Mouse (Mus musculus): ENCODE results near the gene Pomgnt1.

The Pomgnt1 gene

DNA sequence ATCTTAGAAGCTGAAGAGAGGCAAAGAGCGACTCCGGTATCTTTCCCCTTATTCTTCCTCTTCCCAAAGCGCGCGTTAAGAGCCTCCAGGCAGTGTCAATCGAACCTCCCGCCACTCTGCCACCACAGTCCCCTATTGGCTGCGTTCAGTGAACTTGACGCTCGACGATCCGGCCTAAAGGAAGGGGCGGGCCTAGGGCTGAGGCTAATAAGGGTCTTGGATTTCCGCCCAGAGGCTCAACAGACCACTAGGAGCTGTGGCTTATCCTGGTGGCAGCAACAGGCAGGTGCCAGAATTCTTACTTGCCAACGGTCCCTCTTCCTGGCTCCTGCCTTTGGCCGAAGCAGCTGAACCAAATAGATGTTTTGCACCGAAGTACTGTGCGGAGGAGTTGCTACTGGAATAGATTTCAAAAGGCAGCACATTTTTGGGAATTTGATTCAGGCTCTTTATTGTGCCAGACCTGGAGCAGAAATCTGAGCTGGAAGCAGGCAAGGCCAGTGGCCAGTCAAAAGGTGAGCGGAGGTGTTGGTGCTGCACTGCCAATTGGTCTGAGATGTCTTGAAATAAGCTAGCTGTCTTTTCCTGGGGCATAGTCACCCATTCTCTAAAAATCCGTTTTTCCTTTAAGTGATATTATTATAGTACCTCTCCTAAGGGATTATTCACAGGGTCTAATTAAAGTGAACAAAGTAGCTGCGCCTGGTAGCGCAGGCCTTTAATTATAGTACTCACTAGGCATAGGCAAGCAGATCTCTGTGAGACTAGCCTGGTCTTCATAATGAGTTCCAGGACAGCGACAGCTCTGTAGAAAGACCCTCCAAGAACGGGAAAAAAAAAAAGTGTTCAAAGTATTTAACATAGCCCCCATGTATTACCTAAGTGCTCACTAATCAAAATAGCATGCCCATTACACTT is at the start of gene Pomgnt1, which contains the start of gene Rad54l:
Gene Pomgnt1 (plus strand): TSS at position 239 of the 918 bp plus-strand sequence.
Gene Rad54l (minus strand): TSS at position 89 of the 918 bp plus-strand sequence.
- peak; percentile 66 for DNase-seq (ENCODE audit: low spot score)

DNA sequence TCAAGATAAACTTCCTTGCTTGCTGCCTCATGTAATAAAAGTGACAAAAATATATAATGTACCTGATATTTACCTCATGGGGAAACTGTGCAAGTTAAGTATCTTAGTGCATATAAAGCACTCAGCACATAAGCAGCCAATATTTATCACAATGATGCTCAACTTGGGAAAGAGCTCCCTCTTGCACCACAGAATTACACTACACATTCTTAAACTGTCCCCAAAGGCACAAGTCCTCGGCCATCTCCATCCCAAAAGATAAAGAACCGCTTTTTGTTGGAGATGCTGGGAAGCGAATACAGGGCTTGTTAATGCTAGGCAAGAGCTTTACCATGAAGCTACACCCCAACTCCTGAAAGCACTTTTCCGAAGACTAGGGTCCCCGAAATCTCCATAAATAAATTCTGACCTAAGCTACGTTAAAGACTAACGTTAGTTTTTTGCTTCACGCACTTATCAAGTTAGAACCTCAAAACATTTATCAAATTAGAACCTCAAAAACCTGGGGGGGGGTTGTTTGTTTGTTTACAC is 49.4 kb upstream of the Pomgnt1 start:
- DNase-seq (ENCODE audit: low spot score), result no peak

DNA sequence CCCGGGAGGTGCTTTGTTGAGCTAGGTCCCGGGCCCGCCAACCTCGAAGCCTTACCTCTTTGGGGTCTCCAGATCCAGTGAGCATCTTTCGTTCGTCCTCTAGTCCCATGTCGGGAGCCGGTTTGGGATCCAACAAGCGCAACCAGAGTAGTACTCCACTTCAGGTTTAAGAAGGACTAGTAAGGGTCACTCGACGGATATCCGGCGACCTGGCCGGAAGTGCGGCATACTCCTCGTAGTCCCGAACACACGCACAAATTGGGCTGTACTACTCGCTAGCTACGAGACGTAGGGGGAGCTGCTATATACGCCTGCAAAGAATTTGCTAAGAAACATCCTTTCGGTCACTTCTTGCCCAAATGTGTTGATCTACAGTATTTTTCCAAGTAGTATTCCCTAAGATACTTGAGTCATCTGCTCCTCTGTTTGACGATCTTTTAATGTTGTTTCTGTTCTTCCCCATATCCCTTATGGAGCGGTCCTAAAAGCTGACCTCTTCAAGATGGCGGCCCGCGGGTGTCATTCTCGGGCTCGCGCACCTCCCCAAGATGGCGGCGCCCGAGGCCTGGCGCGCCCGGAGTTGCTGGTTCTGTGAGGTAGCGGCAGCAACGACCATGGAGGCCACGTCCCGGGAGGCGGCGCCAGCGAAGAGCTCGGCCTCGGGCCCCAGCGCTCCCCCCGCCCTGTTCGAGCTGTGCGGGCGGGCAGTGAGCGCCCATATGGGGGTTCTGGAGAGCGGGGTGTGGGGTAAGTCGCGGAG is 48.6 kb upstream of the Pomgnt1 start, which contains the start of the genes Uqcrh and Lrrc41:
Gene Uqcrh (minus strand): TSS at position 211 of the 760 bp plus-strand sequence.
Gene Lrrc41 (plus strand): TSS at position 409 of the 760 bp plus-strand sequence.
- peak; percentile 94 for DNase-seq (ENCODE audit: low spot score)

DNA sequence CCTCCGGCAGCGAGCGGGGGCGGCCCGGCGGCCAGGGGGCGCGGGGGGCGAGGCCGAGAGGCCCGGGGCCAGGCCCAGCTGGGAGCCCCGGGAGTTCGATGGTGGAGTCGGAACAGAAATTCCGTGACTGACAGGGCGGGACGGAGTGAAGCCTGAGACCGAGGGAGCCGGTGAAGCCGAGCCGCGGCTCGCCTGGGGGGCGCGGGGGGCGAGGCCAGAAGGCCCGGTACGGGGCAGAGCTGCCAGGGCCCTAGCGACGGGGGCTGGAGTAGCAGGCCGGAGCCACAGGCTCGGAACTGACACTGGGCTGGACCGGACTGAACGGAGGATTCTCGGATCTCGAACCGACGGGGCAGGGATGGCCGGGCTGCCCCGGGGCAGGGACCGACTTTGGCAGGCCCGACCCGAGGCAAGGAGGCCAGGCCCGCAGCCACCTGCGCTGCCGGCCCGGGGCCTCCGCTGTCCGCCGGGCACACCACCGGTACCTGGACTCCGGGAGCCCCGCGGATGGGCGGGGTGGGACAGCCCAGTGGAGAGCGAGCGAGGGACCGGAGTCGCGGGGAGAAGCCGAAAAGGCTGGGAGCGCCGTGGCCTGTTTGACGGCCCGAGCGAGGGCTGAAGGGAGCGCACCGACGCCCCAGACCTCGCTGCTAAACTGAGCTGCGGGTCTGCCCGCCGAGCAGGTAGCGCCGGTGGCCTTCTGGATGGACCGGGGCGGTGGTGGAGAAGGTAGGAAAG is 47.8 kb upstream of the Pomgnt1 start:
- peak; percentile 56 for DNase-seq (ENCODE audit: low spot score)

DNA sequence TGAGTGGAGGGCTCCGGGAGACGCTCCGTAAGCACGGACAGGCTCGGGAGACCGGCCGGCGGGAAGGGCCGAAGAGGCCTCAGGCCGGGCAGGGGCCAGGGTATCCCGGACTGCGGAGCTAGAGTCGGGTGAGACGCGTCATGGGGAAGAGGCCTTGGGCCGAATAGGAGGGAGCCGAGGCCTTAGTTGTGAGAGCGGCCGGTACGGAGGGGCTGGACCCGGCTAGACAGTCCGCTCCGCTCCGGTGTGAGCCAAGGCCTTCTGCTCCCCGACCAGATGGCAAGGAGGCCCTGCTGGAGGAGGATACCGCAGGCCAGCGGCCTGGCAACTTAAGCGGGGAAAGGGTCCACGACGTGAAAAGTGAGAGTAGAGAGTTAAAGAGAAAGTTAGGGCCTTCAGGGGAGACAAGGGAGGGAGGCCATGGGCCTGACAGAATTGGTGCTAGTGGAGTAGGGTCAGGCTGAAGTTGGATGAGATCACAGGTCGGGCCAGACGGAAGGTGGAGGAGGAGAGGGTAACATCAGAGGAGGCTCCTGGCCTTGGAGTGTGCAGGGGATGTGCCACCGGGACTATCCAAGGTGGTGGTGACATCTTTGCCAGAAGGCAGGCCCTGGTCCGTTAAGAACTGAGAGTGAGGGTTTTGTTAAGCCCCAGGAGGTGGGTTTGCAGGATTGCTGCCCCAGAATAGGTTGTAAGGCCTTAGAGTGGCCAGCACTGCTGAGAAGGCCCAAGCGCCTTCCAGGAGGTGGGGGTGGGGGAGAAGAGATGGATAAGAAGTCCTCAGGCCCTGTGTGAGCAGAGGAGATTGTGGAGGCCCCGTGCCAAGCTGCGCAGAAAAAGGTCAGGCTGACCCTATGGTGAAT is 47.0 kb upstream of the Pomgnt1 start:
- peak; percentile 33 for DNase-seq (ENCODE audit: low spot score)

DNA sequence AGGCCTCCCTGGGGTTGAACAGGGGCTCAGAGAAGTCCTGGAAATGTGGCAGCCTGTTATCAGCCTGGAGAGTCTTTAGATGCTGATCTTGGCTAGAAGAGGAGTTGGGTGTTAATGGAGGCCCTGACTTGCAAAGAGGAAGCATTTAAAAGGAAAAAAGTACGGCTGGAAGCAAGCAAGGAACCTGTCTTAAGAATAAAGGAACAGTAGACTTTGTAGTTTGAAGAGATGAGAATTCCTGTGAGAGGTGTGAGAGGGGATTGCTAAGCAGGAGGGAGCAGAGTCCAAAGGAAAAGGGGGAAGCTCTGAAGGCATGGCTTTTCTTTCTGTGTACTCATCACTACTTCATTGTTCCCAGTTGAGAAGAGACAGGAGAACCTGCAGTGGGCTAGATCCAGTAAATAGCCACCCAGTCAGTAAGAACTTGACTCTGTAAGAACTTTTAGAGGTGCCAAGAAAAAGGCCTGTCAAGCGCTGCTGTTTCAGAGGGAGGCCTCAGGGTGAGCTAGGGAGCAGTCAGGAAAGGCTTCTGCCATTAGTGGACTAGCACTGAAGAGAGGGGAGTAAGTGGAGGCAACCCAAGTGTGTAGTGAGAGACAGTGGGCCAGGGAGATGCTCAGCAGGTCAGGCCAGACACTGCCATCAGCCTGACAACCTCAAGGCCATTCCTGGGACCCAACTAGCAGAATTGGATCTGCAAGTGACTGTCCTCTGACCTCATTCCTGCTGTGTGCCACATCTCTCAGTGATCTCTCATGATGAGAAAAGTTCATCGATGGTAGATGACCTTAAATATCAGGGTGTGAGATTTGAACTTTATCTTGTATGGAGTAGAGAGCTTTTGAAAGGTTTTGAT is 46.2 kb upstream of the Pomgnt1 start:
- no peak for DNase-seq (ENCODE audit: low spot score)

DNA sequence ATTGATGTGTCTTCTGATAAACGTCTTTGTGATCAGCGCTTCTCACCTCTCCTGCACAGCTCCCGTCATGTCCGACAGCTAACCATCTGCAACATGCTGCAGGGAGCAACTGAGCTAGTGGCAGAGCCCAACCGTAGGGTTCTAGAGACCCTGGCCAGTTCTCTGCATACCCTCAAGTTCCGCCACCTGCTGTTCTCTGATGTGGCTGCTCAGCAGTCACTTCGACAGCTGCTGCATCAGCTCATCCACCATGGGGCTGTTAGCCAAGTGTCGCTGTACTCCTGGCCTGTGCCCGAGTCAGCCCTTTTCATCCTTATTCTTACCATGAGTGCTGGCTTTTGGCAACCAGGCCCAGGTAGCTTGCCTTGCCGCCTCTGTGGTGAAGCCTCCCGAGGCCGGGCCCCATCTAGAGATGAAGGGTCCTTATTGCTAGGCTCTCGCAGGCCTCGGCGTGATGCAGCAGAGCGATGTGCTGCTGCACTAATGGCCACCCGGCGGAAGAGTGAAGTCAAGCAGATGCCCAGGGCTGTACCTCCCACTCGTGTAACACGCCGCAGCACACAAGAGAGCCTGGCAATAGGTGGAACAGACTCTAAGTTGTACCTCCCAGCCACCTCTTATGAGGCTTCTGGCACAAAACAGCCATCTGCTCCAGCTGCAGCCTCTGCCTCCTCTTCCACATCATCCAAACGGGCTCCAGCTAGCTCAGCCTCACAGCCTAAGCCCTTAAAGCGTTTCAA is 35.0 kb upstream of the Pomgnt1 start:
- DNase-seq (ENCODE audit: low spot score), result no peak

DNA sequence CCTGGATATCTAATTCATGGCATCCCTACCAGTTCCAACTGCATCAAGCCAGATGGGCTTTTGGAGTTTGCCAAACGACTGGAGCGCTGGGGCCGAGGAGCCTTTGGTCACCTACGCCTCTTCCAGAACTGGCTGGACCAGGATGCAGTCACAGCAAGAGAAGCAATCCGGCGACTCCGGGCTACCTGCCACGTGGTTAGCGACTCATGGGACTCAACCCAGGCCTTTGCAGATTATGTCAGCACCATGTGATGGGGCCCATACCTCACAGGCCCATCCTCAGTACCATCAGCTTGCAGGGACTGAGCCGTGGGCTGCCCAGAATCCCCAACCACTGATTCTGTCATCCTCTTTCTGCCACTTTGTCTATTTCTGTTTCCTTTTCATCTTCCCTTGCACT is 27.3 kb upstream of the Pomgnt1 start:
- no peak for DNase-seq (ENCODE audit: low spot score)

DNA sequence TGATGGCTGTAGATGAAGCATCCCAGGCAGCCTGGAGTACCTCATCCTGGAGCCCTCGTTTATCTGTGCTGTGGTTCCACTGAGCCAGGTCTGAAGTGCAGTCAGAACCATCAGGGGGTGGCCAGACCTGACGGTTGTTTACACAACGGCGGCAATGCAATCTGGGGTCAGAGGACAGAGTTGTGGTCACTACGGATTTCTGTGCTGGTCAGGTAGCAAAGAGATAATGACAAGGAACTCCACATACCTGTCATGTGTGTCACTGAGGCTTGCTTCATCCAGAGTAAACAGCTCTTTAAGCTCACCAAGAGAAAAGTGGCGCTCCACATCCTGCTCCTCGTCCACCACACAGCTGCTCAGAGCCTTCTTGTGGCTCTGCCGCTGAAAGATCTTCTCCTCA is 26.4 kb upstream of the Pomgnt1 start:
- DNase-seq (ENCODE audit: low spot score), result no peak

DNA sequence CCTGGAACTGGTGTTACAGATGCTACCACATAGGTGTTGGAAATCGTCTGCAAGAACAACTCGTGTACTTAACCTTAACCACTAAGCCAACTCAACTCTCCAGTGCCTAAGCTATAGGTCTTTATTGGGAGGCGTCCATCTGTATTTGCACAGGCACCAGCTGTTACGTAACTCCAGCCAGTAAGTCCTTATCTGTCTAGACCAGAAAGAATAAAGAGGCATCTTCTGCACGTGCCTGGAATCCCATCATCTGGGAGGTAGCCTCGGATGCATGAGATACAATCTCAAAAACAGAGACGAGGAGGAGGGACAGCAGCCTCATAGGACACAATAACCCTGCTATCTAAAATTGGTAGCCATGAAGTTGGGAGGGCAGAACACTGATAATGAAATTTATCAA is 22.7 kb upstream of the Pomgnt1 start:
- no peak for DNase-seq (ENCODE audit: low spot score)

DNA sequence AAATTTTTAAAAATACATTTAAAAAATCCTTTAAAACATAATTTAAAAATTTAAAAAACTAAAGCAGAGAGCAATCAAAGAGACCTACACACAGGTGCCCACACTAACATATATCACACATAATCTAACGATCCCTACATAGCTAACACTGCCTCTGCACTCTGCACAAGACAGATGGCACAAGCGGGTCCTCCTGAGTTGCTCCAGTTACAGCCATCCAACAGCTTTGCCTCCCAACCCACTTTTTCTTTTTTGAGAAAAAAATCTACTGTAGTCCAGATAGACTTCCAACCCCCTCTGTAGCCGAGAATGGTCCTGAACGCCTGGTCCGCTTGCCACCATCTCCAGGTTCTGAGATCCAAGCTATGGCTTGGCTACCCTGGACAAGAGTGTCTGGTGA is 18.4 kb upstream of the Pomgnt1 start:
- DNase-seq (ENCODE audit: low spot score), result no peak

DNA sequence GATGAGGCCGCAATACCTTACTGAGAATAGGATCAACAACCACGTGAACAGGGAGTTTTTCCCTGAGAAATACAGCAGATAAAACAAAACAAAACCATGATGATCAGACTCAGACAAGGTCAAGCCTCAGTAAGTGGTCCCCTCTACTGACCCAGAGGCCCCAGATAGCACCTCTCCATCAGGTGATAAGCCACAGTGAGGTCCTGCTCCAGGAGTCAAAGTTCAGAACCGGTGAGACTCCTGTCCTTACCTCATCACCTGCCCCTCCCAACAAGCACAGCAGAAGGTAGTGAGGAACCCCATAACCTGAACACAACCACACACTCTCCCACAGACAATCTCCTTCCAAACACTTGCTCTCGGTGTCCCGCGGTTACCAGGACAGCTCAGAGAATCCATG is 12.9 kb upstream of the Pomgnt1 start:
- no peak for DNase-seq (ENCODE audit: low spot score)

DNA sequence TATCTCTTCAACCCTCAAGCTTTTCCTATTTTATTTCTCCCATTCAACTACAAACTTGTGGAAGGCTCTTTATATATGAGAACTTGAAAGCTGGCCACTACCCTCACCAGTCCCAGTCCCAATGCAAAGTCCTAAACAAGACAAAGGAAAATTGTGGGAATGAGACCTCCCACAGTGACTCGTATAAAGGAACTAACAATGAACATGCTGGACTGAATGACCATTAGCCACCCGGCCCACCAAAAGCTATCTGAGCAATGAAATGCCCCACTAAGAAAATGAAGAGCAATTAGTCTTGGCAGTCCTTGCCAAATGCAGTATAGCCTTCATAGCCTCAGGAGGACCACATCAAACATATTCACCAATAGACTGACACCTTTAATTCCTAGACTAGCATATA is 12.2 kb upstream of the Pomgnt1 start:
- DNase-seq (ENCODE audit: low spot score), result no peak

DNA sequence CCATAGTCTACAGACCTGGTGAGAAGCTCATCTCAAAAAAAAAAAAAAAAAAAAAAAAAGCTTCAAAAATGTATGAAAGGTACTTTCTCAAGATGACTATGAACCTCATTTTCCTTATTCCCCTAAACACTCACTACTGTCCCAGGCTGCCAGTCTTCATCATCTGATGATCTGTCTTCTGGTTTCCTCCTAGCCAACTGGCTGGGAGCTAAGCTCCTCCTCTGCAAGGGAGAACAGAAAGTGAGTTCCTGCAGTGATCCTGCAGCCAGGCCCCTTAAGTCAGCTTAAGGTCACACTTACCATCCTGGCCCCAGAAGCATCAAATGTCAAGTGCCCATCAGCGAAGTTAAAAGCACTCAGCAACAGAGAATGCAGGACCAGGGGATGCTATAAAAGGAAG is 878 bp upstream of the Pomgnt1 start:
- DNase-seq (ENCODE audit: low spot score), result no peak

DNA sequence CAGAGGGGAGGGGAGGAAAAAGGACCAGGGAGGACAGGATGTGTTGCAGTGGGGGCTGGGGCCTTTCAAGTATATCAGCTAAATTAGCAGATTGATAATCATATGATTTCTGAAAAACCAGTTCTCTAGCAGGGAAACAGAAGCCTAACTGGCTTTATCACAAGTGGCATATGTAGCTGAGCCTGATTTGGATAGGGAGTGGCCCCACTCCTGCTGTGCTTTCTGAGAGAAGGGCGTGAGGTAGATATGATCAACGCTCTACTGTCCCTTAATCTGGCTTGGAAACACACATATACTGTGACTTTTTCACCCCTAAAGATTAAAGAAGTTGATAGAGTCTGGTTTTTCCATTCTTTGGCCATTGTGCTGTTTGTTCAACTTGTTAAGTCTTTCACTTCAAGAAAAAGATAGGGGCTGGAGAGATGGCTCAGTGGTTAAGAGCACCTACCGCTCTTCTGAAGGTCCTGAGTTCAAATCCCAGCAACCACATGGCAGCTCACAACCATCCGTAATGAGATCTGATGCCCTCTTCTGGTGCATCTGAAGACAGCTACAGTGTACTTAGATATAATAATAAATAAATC is 2.3 kb downstream of the Pomgnt1 start:
- DNase-seq (ENCODE audit: low spot score), result no peak

DNA sequence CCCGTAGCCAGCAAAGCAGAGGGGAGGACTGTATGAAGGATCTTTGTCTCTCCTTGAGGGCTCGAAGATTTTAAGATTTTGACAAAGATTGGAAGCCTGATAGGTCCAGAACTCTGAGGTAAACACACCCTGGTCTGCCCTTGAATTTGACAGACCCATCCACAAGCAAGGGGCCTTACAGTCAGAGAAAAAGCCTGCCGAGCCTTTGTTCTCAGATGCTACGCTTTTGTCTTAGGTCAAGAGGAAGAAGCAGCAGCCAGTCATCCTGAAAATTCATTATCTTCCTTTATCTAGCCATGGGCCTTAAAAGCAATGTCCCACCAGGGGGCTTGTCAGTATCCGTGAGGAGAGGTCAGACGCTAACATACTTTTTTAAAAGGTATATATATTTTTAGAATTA is 4.3 kb downstream of the Pomgnt1 start:
- no peak for DNase-seq (ENCODE audit: low spot score)

DNA sequence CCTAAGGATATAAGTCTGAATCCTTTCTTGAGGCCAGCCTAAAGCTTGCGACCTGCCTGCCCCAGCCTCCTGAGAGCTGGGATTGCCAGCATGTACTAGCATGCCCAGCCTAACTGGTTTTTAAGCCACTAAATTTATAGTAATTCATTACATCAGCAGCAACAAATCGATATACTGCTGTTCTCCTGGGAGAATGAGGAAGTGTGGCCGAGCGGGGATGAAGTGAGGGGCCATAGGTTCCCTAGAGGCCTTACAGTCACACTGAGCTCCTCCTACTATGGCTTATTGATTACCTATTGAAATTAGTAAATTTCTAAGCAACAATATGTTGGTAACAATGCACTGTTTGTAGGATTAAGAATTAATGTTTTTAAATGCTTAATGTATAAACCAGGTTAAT is 9.5 kb downstream of the Pomgnt1 start:
- no peak for DNase-seq (ENCODE audit: low spot score)

DNA sequence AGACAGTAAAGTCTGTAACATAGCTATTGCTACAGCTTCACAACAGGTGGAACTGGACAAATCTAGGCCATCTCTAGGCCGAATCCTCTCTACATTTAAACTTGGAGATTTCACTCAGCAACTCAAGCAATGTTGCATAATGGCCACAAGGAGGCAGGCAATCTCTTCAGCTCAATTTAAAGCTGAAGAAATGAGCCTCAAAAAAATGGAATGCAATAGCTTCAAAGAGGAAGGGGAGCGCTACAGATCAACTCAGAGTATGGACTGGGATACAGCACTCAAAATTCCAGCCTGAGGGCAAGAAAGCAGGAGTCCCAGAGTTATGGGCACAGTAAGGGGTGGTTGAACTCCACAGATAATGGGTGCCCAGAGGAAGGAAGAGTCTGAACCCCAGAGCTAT is 11.3 kb downstream of the Pomgnt1 start:
- no peak for DNase-seq (ENCODE audit: low spot score)

DNA sequence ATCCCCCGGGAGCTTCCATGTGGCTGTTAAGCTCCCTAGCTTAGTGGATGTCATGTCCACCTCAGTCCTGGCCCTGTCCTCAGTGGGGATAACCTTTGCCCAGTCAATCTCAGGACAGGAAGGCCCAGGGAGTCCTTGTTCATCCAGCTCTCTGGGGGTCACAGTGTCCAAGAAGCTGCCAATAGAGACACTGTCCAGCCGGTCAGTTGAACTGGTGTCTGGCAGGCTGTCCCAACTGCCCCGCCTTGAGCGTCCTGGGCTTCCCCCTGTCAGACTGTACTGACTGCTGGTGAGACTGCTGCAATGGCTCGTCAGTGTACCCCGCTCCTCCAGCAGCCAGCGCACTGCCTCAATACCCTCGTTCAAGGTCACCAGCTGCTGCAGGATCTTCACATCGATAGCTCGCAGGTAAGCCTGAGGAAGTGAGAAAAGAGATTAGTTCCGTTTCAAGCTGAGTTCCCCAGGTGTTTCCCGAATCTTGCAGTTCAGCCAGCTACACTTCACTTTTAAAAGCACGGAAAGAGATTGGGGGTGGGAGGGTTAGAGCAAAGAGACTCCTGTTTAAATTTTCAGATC is 13.9 kb downstream of the Pomgnt1 start:
- DNase-seq (ENCODE audit: low spot score), result no peak

Measured in urinary bladder, postnatal 25 days (tissue).